Mouse (Mus musculus): Measurements from ENCODE around the gene Rbm19. TPM values are rescaled to one million over a fixed set of nuclear protein-coding genes. Genes with fewer than 3 reads are reported as not detected.

The Rbm19 gene
- total and polyA plus RNA-seq, 3 experiments: 19.3 to 42.5 (median 25.1) TPM

- no peaks in the 10 kb centered on the region for H3K9me3 ChIP-seq (replicated peaks)
- ATAC-seq (ENCODE audit: extremely low read depth, insufficient number of reproducible peaks, low FRiP score, poor library complexity, severe bottlenecking) (no peak), DNase-seq (ENCODE audit: low spot score) (no peak)
- no peaks in the 10 kb centered on the region for H3K27me3 ChIP-seq (ENCODE audit: insufficient read depth, low read length)
- no peak overlapping the region for H3K4me3 ChIP-seq (ENCODE audit: low read depth, low read length)
- H3K36me3 ChIP-seq (replicated peaks): peaks cover 98% of the 10 kb centered on the region
- no peak for TF ChIP-seq TAL1 (conservative IDR thresholded peaks at IDR 0.05; ENCODE audit: low read depth, low read length)
- TF ChIP-seq GATA1 (IDR thresholded peaks at IDR 0.05; ENCODE audit: borderline replicate concordance, low read length): no peak
- TF ChIP-seq GATA2 (IDR thresholded peaks at IDR 0.05; ENCODE audit: borderline replicate concordance, low read depth, low read length): no peak
- no peak for TF ChIP-seq CTCF (IDR thresholded peaks at IDR 0.05; ENCODE audit: low read depth, low read length)
- TF ChIP-seq POLR2AphosphoS5 (IDR thresholded peaks at IDR 0.05; ENCODE audit: insufficient replicate concordance, low read depth, low read length): no peak
- H3K4me1 ChIP-seq (ENCODE audit: insufficient read depth, low read depth, low read length): peaks cover 96% of the 10 kb centered on the region
Measured at GRCm38 (mm10) chr5:120163428-120163827, 47.2 kb downstream of the Rbm19 start.

GRCm38 (mm10) chr5:120164450-120164849, 48.2 kb downstream of the Rbm19 start:
- Histone ChIP-seq H3K4me1 (ENCODE audit: insufficient read depth, low read depth, low read length) (peaks cover 91% of the 10 kb centered on the region), H3K4me3 (ENCODE audit: low read depth, low read length) (no peak overlapping the region), H3K9me3 (replicated peaks) (no peaks in the 10 kb centered on the region), H3K36me3 (replicated peaks) (peaks cover 98% of the 10 kb centered on the region), H3K27me3 (ENCODE audit: insufficient read depth, low read length) (no peaks in the 10 kb centered on the region)
- ATAC-seq (ENCODE audit: extremely low read depth, insufficient number of reproducible peaks, low FRiP score, poor library complexity, severe bottlenecking) (no peak), DNase-seq (ENCODE audit: low spot score) (no peak)
- TF ChIP-seq GATA1 (IDR thresholded peaks at IDR 0.05; ENCODE audit: borderline replicate concordance, low read length) (no peak), TAL1 (conservative IDR thresholded peaks at IDR 0.05; ENCODE audit: low read depth, low read length) (no peak), CTCF (IDR thresholded peaks at IDR 0.05; ENCODE audit: low read depth, low read length) (no peak), GATA2 (IDR thresholded peaks at IDR 0.05; ENCODE audit: borderline replicate concordance, low read depth, low read length) (no peak), POLR2AphosphoS5 (IDR thresholded peaks at IDR 0.05; ENCODE audit: insufficient replicate concordance, low read depth, low read length) (no peak)

DNA sequence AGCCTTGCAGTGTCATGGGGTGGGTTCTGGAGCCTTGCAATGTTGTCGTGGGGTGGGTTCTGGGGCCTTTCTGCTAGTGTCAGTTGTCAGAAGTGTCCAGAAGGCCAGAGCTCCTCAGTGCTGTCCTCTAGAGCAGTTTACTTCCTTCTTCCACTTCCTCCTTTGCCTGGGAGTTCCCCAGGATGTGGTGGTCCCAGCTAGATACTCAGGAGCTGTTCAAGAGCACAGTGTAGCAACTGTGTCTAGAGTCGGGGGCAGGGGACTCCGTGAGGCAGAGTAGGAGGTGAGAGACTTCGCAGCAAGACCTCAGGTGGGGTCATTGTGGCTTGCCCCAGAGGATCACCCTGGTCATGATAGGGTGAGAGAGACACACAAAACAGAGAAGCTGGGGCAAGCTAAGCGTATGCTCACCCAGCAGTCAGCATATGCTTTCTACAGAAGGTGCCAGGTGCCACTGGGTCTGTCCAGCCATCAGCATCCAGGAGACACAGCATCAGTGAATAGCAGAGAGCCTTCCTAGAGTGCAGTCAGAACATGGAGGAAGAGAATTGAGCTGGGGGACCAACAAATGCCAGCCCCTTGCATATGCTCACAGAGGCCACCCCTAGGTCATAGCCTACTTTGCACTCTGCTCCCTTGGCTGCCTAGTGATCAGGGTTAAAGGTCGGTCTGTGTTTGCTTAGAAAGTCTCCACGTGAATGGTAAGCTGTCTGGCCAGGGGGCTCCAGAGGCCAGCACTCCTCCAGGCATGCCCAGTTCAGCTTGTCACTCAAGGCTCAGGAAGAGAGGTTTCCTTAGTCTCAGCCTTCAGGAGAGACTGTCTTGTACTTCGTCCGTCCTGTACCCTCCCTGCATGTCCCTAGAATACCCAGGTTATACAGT, 49.0 kb downstream of the Rbm19 start:
- Histone ChIP-seq H3K27me3 (ENCODE audit: insufficient read depth, low read length) (no peaks in the 10 kb centered on the region), H3K36me3 (replicated peaks) (peaks cover 98% of the 10 kb centered on the region), H3K9me3 (replicated peaks) (no peaks in the 10 kb centered on the region), H3K4me1 (ENCODE audit: insufficient read depth, low read depth, low read length) (peaks cover 88% of the 10 kb centered on the region), H3K4me3 (ENCODE audit: low read depth, low read length) (no peak overlapping the region)
- DNase-seq (ENCODE audit: low spot score) (peak; percentile 42), ATAC-seq (ENCODE audit: extremely low read depth, insufficient number of reproducible peaks, low FRiP score, poor library complexity, severe bottlenecking) (no peak)
- TF ChIP-seq TAL1 (conservative IDR thresholded peaks at IDR 0.05; ENCODE audit: low read depth, low read length): no peak
- no peak for TF ChIP-seq CTCF (IDR thresholded peaks at IDR 0.05; ENCODE audit: low read depth, low read length)
- no peak for TF ChIP-seq POLR2AphosphoS5 (IDR thresholded peaks at IDR 0.05; ENCODE audit: insufficient replicate concordance, low read depth, low read length)
- no peak for TF ChIP-seq GATA2 (IDR thresholded peaks at IDR 0.05; ENCODE audit: borderline replicate concordance, low read depth, low read length)
- no peak for TF ChIP-seq GATA1 (IDR thresholded peaks at IDR 0.05; ENCODE audit: borderline replicate concordance, low read length)

DNA sequence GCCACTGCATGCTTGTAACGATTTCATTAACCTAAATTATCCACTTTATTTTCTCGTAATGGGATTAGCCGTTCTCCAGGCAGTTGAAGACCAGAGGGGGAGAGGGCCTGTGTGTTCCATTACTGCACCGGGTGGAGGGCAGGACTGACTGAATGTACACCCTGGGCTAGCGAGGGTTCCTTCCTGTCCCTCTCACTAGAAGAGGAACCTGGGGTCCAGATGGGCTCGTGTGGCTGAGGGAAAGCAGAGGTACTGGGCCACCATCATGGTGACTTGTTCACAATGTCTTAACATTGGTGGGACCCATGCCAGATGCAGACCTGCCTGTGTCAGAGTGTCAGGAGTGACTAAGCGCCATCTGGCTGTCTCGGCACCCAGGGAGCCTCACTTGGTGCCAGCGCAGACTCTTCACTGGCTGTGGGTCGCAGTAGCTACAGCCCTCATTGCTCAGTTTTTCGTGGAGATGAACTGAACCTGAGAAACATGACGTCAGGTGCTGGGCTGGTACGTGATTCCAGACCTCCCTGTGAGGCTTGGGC, 51.6 kb downstream of the Rbm19 start:
- Histone ChIP-seq H3K4me1 (ENCODE audit: insufficient read depth, low read depth, low read length) (peaks cover 88% of the 10 kb centered on the region), H3K9me3 (replicated peaks) (no peaks in the 10 kb centered on the region), H3K27me3 (ENCODE audit: insufficient read depth, low read length) (no peaks in the 10 kb centered on the region), H3K4me3 (ENCODE audit: low read depth, low read length) (no peak overlapping the region), H3K36me3 (replicated peaks) (peaks cover 90% of the 10 kb centered on the region)
- DNase-seq (ENCODE audit: low spot score) (no peak), ATAC-seq (ENCODE audit: extremely low read depth, insufficient number of reproducible peaks, low FRiP score, poor library complexity, severe bottlenecking) (no peak)
- TF ChIP-seq CTCF (IDR thresholded peaks at IDR 0.05; ENCODE audit: low read depth, low read length) (no peak), GATA1 (IDR thresholded peaks at IDR 0.05; ENCODE audit: borderline replicate concordance, low read length) (no peak), TAL1 (conservative IDR thresholded peaks at IDR 0.05; ENCODE audit: low read depth, low read length) (no peak), POLR2AphosphoS5 (IDR thresholded peaks at IDR 0.05; ENCODE audit: insufficient replicate concordance, low read depth, low read length) (no peak), GATA2 (IDR thresholded peaks at IDR 0.05; ENCODE audit: borderline replicate concordance, low read depth, low read length) (no peak)

GRCm38 (mm10) chr5:120171865-120172728, 55.8 kb downstream of the Rbm19 start:
- H3K4me1 ChIP-seq (ENCODE audit: insufficient read depth, low read depth, low read length): peaks cover 77% of the 10 kb centered on the region
- H3K9me3 ChIP-seq (replicated peaks): no peaks in the 10 kb centered on the region
- H3K27me3 ChIP-seq (ENCODE audit: insufficient read depth, low read length): no peaks in the 10 kb centered on the region
- peak; percentile 62 for ATAC-seq (ENCODE audit: extremely low read depth, insufficient number of reproducible peaks, low FRiP score, poor library complexity, severe bottlenecking)
- H3K36me3 ChIP-seq (replicated peaks): peaks cover 90% of the 10 kb centered on the region
- DNase-seq (ENCODE audit: low spot score): peak; percentile 63
- TF ChIP-seq POLR2AphosphoS5 (IDR thresholded peaks at IDR 0.05; ENCODE audit: insufficient replicate concordance, low read depth, low read length): no peak
- 0 out of 2 replicates have a peak, but pooled peaks have one; percentile 27 for TF ChIP-seq TAL1 (conservative IDR thresholded peaks at IDR 0.05; ENCODE audit: low read depth, low read length)
- no peak for TF ChIP-seq GATA1 (IDR thresholded peaks at IDR 0.05; ENCODE audit: borderline replicate concordance, low read length)
- no peak for TF ChIP-seq CTCF (IDR thresholded peaks at IDR 0.05; ENCODE audit: low read depth, low read length)
- peak overlapping the region; percentile 57; the same call in 1 of the 2 replicates for H3K4me3 ChIP-seq (ENCODE audit: low read depth, low read length)
